Mouse (Mus musculus) E14TG2a.4 (cell line): Measurements from ENCODE around the gene Pltp.

Source experiments
- CTCF ChIP-seq: conservative IDR thresholded peaks from 2 replicates; pipeline ENCODE4 v1.5.1; 2014; ENCODE audit warnings: low read length
- POU5F1 ChIP-seq: IDR thresholded peaks from 2 replicates; pipeline ENCODE4 v1.6.1; 2014; ENCODE audit warnings: low read length, borderline replicate concordance

DNA sequence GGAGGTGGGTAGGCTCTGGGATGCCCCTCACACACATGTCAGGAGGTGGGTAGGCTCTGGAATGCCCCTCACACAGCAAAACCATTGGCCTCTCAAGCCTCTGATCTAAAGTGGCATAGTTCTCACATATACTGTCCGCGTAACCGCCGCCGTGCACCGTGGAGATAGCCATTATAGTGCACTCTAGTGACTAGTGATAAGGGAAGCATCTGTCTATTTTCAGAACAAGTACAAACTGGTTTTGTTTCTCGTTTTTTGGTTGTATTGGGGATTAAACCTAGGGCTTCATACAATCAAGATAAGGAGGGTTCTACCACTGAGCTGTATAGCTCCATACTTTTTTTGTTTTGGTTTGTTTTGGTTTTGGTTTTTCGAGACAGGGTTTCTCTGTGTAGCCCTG, 41.7 kb downstream of the Pltp start:
- TF ChIP-seq CTCF: no peak
- no peak for TF ChIP-seq POU5F1
